Mouse (Mus musculus) lung, embryonic 16.5 days (tissue): Measurements from ENCODE around the gene Cdk14. TPM values are rescaled to one million over a fixed set of nuclear protein-coding genes. Genes with fewer than 3 reads are reported as not detected.

Experiments
- ATAC-seq: fragments of 200-750 bp; cut with Nextera tagmentation; 2 replicates; pipeline ENCODE4 v1.8.0; 2017; ENCODE audit warnings: low read depth, mild to moderate bottlenecking, moderate library complexity
- H3K27ac ChIP-seq: fragments of 300-500 bp; sonication (generic); 2 replicates; pipeline ENCODE4 v1.5.1; 2014; ENCODE audit warnings: mild to moderate bottlenecking, control low read depth, low read length
- H3K27me3 ChIP-seq: fragments of 300-500 bp; sonication (generic); 2 replicates; pipeline ENCODE4 v1.6.1; 2014; ENCODE audit warnings: low read depth, low read length, mixed read lengths; ENCODE audit not compliant: control insufficient read depth, insufficient read depth
- H3K36me3 ChIP-seq: fragments of 300-500 bp; sonication (generic); 2 replicates; pipeline ENCODE4 v1.6.1; 2014; ENCODE audit warnings: low read length; ENCODE audit not compliant: control insufficient read depth, insufficient read depth
- H3K4me1 ChIP-seq: fragments of 300-500 bp; sonication (generic); replicated peaks from 2 replicates; pipeline ENCODE4 v1.6.1; 2014; ENCODE audit warnings: low read length, mixed read lengths; ENCODE audit not compliant: control insufficient read depth, insufficient read depth
- H3K4me2 ChIP-seq: fragments of 300-500 bp; sonication (generic); 2 replicates; pipeline ENCODE4 v1.6.1; 2014; ENCODE audit warnings: low read depth, low read length, control low read depth
- H3K4me3 ChIP-seq: fragments of 300-500 bp; sonication (generic); 2 replicates; pipeline ENCODE4 v1.5.1; 2014; ENCODE audit warnings: mild to moderate bottlenecking, low read length, control low read depth
- H3K9ac ChIP-seq: fragments of 300-500 bp; sonication (generic); 2 replicates; pipeline ENCODE4 v1.6.1; 2014; ENCODE audit warnings: low read length, control low read depth
- H3K9me3 ChIP-seq: fragments of 300-500 bp; sonication (generic); 2 replicates; pipeline ENCODE4 v1.6.1; 2016; ENCODE audit warnings: low read length; ENCODE audit not compliant: control insufficient read depth
- WGBS: fragments of 180-500 bp; shearing (Covaris S2); extraction: QIAGEN DNeasy Blood & Tissue Kit; methylation state at CpG from one replicate; pipeline ENCODE4 v1.1.7; 2014; 5-methylcytosine and 5-hydroxymethylcytosine counted together
- polyA plus RNA-seq: library from polyadenylated mRNA; unstranded; fragments of >200 nt; fragmentation: Nextera tagmentation; extraction: Ambion mirVana; gene quantifications from 2 replicates; pipeline ENCODE4 v1.2.1, GENCODE M21; 2015

Gene Cdk14
- polyA plus RNA-seq, 1 experiment from 2014 or later: 28.6 TPM

DNA sequence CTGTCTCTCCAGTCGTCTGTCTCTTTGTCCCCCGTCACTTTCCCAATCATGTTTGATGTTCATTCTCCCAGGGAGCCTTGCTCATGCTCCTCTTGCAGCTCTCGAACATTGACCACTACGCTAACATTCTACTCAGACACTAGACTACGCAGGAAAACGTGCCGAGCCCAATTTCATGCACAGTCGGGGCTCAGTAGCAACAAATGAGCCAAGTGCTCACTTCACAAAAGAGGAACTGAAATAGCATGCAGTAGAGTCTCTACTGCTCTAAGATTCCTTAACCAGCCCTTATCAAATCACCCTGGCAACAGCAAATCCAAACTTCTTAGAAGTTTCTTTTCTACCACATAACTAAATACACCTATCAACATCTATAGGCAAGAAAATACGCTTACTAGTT is 214.1 kb downstream of the Cdk14 start:
- Histone ChIP-seq H3K9ac (no peak overlapping the region), H3K27ac (no peak overlapping the region), H3K36me3 (no peaks in the 10 kb centered on the region), H3K9me3 (no peaks in the 10 kb centered on the region), H3K4me2 (no peak overlapping the region), H3K4me1 (peaks cover 11% of the 10 kb centered on the region), H3K27me3 (no peaks in the 10 kb centered on the region), H3K4me3 (no peak overlapping the region)
- 0 out of 2 replicates have a peak, but pooled peaks have one; percentile 45 for ATAC-seq
- WGBS: 58% methylated on average over 9 of the region's 9 CpGs

DNA sequence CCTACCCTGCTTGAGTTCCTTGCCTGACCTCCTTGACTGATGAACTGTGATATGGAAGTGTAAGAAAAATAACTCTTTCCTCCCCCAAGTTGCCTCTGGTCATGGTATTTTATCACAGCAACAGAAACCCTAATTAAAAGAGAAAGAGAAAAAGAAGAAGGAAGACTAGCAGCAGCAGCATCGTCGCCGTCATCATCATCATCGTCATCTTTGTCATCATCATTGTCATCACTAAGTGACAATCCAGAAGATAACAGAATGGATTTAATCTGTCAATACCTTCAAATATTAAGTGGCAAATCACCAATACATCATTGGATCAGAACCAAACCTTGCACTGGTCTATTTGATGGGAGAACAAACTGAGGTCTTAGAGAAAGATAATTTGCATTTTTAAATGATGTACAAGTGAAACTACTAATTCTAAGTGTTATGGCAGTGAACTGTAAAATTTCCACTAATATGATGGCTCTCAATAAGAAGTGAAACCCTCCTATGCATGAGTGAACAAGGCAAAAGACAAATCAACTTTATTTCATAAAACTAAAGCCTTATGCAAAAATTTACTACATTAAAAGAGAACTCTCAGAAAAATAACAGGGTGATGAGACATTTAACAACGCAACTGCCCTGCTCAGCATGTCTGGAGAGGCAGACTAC is 225.4 kb downstream of the Cdk14 start:
- Histone ChIP-seq H3K27ac (no peak overlapping the region), H3K9me3 (no peaks in the 10 kb centered on the region), H3K27me3 (no peaks in the 10 kb centered on the region), H3K4me1 (peaks cover 5% of the 10 kb centered on the region; the same call in 1 of the 2 replicates), H3K9ac (no peak overlapping the region), H3K4me3 (no peak overlapping the region), H3K36me3 (no peaks in the 10 kb centered on the region), H3K4me2 (no peak overlapping the region)
- WGBS: 91% methylated on average over 5 of the region's 5 CpGs
- ATAC-seq: no peak

DNA sequence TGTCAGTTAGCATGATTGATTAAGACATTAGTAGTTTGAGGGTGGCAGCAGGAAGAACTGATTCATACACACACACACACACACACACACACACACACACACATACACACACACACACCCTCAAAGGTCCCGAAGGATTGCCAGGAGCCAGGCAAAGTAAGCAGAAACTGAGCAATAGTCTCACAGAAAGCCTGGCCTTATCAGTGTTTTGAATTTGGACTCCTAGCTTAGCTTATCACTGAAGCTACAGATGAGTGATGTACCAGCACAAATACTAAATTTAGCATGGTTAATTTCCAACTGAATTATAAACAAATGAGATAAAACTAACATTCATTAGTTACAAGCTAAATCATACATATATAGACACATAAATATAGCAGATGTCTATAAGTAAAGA is 230.5 kb downstream of the Cdk14 start:
- no peaks in the 10 kb centered on the region for H3K36me3 ChIP-seq
- H3K4me2 ChIP-seq: no peak overlapping the region
- no peaks in the 10 kb centered on the region for H3K27me3 ChIP-seq
- 0% methylated on average over 1 of the region's 1 CpGs for WGBS
- H3K9ac ChIP-seq: no peak overlapping the region
- H3K9me3 ChIP-seq: no peaks in the 10 kb centered on the region
- H3K27ac ChIP-seq: no peak overlapping the region
- 0 out of 2 replicates have a peak, but pooled peaks have one; percentile 20 for ATAC-seq
- no peak overlapping the region for H3K4me3 ChIP-seq
- peaks cover 12% of the 10 kb centered on the region; the same call in 1 of the 2 replicates for H3K4me1 ChIP-seq

DNA sequence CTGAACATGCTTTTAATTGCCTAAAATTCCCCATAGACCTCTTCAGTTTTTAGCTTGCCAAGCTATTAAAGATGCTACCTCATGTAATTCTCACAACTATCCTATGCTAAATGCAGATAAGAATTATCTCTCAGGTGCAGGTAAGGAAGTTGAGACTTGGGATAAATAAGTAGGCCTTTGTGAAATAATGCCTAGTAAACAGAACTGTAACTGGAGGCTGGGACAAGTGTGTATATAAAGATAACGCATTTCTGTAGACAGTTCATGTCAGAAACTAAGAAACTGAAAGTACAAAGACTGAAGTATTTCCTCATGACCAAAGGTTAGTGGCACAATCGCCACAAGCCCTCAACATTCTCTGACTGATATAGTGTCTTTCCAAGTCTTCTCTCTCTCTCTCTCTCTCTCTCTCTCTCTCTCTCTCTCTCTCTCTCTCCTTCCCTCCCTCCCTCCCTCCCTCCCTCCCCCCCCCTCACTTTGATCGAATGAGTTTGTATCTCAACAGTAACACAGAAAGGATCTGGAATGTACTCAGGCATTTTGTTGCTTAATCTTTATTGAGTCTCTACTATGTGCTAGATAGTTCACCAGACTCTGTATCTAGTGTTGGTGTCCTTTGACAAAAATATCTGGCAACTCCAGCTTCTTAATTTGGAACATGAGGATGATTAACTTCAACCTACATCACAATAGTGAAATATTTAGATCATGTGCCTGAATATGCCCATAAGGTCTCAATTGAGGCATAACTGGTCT is 233.9 kb downstream of the Cdk14 start:
- peaks cover 12% of the 10 kb centered on the region; the same call in 1 of the 2 replicates for H3K4me1 ChIP-seq
- no peaks in the 10 kb centered on the region for H3K27me3 ChIP-seq
- ATAC-seq: no peak
- no peak overlapping the region for H3K4me3 ChIP-seq
- H3K9ac ChIP-seq: no peak overlapping the region
- no peaks in the 10 kb centered on the region for H3K36me3 ChIP-seq
- WGBS: 33% methylated on average over 3 of the region's 3 CpGs
- H3K27ac ChIP-seq: no peak overlapping the region
- H3K9me3 ChIP-seq: no peaks in the 10 kb centered on the region
- H3K4me2 ChIP-seq: no peak overlapping the region

DNA sequence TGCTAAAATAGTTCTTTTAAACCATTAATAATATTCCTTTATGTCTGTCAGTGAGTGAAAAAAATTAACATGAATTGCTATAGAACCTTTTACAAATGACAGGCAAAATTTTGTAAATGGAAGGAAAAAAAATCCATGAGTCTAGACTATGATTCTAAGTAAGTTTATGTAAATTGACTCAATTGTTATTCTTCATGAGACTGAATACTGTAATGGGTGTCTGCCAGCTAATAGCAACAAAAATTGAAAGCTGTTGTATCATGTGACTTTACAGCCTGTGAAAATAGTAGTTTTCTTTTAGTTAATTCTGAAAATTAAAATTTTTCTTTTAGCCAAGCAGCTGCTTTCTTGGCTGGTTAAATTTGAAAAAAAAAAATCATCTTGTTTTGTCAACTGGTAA is 234.6 kb downstream of the Cdk14 start:
- Histone ChIP-seq H3K27ac (no peak overlapping the region), H3K36me3 (no peaks in the 10 kb centered on the region), H3K9ac (no peak overlapping the region), H3K4me1 (peaks cover 13% of the 10 kb centered on the region; the same call in 1 of the 2 replicates), H3K4me2 (no peak overlapping the region), H3K9me3 (no peaks in the 10 kb centered on the region), H3K27me3 (no peaks in the 10 kb centered on the region), H3K4me3 (no peak overlapping the region)
- ATAC-seq: no peak

DNA sequence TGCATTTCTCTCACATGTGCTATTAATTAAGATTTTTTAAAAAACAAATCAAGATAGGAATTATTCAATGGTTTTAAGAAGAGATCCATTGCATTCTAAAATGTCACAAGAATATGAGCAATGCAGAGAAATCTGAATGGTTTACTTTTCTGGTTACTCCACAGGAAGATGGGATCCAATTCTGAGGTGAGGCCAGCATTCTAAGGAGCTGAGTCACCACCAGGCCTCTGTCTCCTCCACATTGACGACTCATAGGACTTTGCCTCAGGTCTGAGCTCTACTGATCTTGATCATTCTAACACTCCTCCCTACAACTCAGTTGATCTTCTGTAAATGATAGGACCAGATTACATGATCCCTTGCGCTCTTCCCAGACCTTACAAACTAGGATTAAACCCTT is 239.4 kb downstream of the Cdk14 start:
- Histone ChIP-seq H3K4me2 (no peak overlapping the region), H3K4me1 (peaks cover 7% of the 10 kb centered on the region; the same call in 1 of the 2 replicates), H3K27ac (peak overlapping the region; percentile 65), H3K36me3 (no peaks in the 10 kb centered on the region), H3K4me3 (no peak overlapping the region), H3K9ac (no peak overlapping the region), H3K9me3 (no peaks in the 10 kb centered on the region), H3K27me3 (no peaks in the 10 kb centered on the region)
- WGBS: 49% methylated on average over 2 of the region's 2 CpGs
- peak; percentile 52; the same call in 1 of the 2 replicates for ATAC-seq

DNA sequence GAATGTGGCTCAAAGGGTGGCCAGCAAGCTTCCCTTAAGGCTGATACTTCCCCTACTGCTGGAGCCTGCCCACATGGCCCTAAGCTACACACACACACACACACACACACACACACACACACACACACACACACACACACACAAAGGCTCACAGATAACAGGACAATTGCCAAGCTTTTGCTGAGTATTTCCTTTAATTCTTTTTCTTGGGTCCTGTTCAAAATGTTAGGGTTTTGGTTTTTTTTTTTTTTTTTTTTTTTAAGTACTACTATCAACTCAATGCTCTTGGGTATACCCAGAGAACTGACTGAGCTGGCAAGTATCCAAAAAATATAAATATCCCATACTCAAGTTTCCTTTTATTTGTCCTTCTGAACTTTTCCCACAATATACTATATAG is 239.8 kb downstream of the Cdk14 start:
- no peaks in the 10 kb centered on the region for H3K36me3 ChIP-seq
- H3K9me3 ChIP-seq: no peaks in the 10 kb centered on the region
- peaks cover 7% of the 10 kb centered on the region; the same call in 1 of the 2 replicates for H3K4me1 ChIP-seq
- H3K4me2 ChIP-seq: no peak overlapping the region
- no peak overlapping the region for H3K27ac ChIP-seq
- H3K9ac ChIP-seq: no peak overlapping the region
- no peaks in the 10 kb centered on the region for H3K27me3 ChIP-seq
- ATAC-seq: peak; percentile 73
- H3K4me3 ChIP-seq: no peak overlapping the region

DNA sequence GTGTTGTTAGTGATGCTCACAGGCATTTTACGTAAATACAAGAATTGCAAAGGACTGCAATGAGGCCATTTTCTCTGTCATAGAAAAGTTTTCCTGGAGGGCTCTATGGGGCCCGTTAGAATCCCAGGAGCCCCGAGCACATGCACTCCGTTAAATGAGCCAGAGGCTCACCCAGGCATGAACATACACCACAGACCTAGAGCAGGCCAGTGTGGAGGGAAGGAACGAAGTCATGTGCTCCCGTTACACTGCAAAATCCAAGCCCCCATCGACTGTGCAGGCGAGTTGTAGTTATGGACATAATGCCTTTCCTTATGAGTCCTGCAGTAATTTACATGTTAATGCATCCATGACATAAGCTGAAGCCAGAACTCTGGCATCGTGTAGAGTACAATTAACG is 244.1 kb downstream of the Cdk14 start:
- 87% methylated on average over 10 of the region's 10 CpGs for WGBS
- Histone ChIP-seq H3K4me3 (no peak overlapping the region), H3K4me2 (no peak overlapping the region), H3K4me1 (peaks cover 7% of the 10 kb centered on the region; the same call in 1 of the 2 replicates), H3K27ac (no peak overlapping the region), H3K9me3 (no peaks in the 10 kb centered on the region), H3K27me3 (no peaks in the 10 kb centered on the region), H3K9ac (no peak overlapping the region), H3K36me3 (no peaks in the 10 kb centered on the region)
- no peak for ATAC-seq

DNA sequence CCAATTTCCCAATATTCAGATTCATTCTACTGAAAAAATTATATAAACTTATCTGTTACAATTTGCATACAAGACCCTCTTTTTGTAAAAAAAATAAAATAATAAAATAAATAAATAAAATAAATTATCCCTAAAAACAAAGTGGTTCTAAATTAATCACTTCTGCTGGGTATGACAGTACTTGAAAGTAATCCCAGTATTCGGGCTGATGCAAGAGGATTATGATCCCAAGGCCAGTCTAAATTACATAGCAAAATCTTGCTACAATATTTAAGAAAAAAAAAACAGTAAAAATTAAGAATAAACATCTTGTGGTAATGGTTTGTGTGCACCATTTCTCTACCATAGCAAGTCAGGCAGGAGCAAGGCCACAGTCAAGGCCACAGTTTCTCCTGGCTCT is 244.5 kb downstream of the Cdk14 start:
- Histone ChIP-seq H3K4me3 (no peak overlapping the region), H3K27me3 (no peaks in the 10 kb centered on the region), H3K4me1 (peaks cover 3% of the 10 kb centered on the region; the same call in 1 of the 2 replicates), H3K27ac (no peak overlapping the region), H3K36me3 (no peaks in the 10 kb centered on the region), H3K9ac (no peak overlapping the region), H3K4me2 (no peak overlapping the region), H3K9me3 (no peaks in the 10 kb centered on the region)
- 71% methylated on average over 1 of the region's 1 CpGs for WGBS
- ATAC-seq: no peak
